Mouse (Mus musculus) hindbrain, embryonic 15.5 days (tissue): ENCODE measurements at regions not wholly inside any gene's neighbourhood (a gene's known extent, or its start where the extent isn't known, plus 50 kb on each side); places are given as distances from the start of the nearest gene placed in this dataset.

Experiments used
- ATAC-seq: fragments of 200-750 bp; cut with Nextera tagmentation; 2 replicates; pipeline ENCODE4 v1.8.0; 2017; ENCODE audit warnings: low read depth, moderate number of reproducible peaks, moderate TSS enrichment; ENCODE audit not compliant: low FRiP score
- H3K27ac ChIP-seq: fragments of 300-500 bp; sonication (generic); replicated peaks from 2 replicates; pipeline ENCODE4 v1.5.1; 2015; ENCODE audit warnings: mild to moderate bottlenecking, inconsistent platforms
- H3K27me3 ChIP-seq: fragments of 300-500 bp; sonication (generic); 2 replicates; pipeline ENCODE4 v1.6.1; 2015; ENCODE audit warnings: control low read depth, inconsistent platforms
- H3K36me3 ChIP-seq: fragments of 300-500 bp; sonication (generic); 2 replicates; pipeline ENCODE4 v1.6.1; 2015; ENCODE audit warnings: control low read depth, inconsistent platforms
- H3K4me1 ChIP-seq: fragments of 300-500 bp; sonication (generic); replicated peaks from 2 replicates; pipeline ENCODE4 v1.6.1; 2015; ENCODE audit warnings: control low read depth, inconsistent platforms
- H3K4me2 ChIP-seq: fragments of 300-500 bp; sonication (generic); 2 replicates; pipeline ENCODE4 v1.6.1; 2015; ENCODE audit warnings: moderate library complexity, mild to moderate bottlenecking, inconsistent platforms
- H3K4me3 ChIP-seq: fragments of 300-500 bp; sonication (generic); 2 replicates; pipeline ENCODE4 v1.5.1; 2015; ENCODE audit warnings: mild to moderate bottlenecking, inconsistent platforms
- H3K9ac ChIP-seq: fragments of 300-500 bp; sonication (generic); 2 replicates; pipeline ENCODE4 v1.6.1; 2015; ENCODE audit warnings: inconsistent platforms
- H3K9me3 ChIP-seq: fragments of 300-500 bp; sonication (generic); 2 replicates; pipeline ENCODE4 v1.6.1; 2016; ENCODE audit warnings: control low read depth, inconsistent platforms
- WGBS: fragments of 180-500 bp; shearing (Covaris S2); methylation state at CpG from one replicate; pipeline ENCODE4 v1.1.7; 2015; 5-methylcytosine and 5-hydroxymethylcytosine counted together

GRCm38 (mm10) chr11:23185211-23185610 lies 70.6 kb upstream of the Xpo1 start:
- no peaks in the 10 kb centered on the region for H3K27me3 ChIP-seq
- H3K9ac ChIP-seq, result no peak overlapping the region
- WGBS, result 96% methylated on average over 2 of the region's 2 CpGs
- H3K9me3 ChIP-seq, result no peaks in the 10 kb centered on the region
- H3K4me3 ChIP-seq, result no peak overlapping the region
- H3K27ac ChIP-seq, result no peak overlapping the region
- no peak overlapping the region for H3K4me2 ChIP-seq
- H3K4me1 ChIP-seq, result no peaks in the 10 kb centered on the region
- ATAC-seq, result no peak
- no peaks in the 10 kb centered on the region for H3K36me3 ChIP-seq

GRCm38 (mm10) chr11:23201701-23202449 lies 54.0 kb upstream of the Xpo1 start:
- H3K27me3 ChIP-seq, result no peaks in the 10 kb centered on the region
- no peaks in the 10 kb centered on the region for H3K9me3 ChIP-seq
- no peak overlapping the region for H3K9ac ChIP-seq
- H3K27ac ChIP-seq, result no peak overlapping the region
- no peaks in the 10 kb centered on the region for H3K36me3 ChIP-seq
- no peak overlapping the region for H3K4me2 ChIP-seq
- no peak for ATAC-seq
- H3K4me3 ChIP-seq, result no peak overlapping the region
- WGBS, result 78% methylated on average over 9 of the region's 9 CpGs
- no peaks in the 10 kb centered on the region for H3K4me1 ChIP-seq

GRCm38 (mm10) chr11:23203566-23203965 lies 52.3 kb upstream of the Xpo1 start:
- Histone ChIP-seq H3K9me3 (no peaks in the 10 kb centered on the region), H3K27ac (no peak overlapping the region), H3K4me1 (no peaks in the 10 kb centered on the region), H3K4me3 (no peak overlapping the region), H3K36me3 (no peaks in the 10 kb centered on the region), H3K9ac (no peak overlapping the region), H3K4me2 (no peak overlapping the region), H3K27me3 (no peaks in the 10 kb centered on the region)
- no peak for ATAC-seq
- 93% methylated on average over 14 of the region's 14 CpGs for WGBS

- Histone ChIP-seq H3K9me3 (no peaks in the 10 kb centered on the region), H3K4me1 (no peaks in the 10 kb centered on the region), H3K9ac (no peak overlapping the region), H3K27me3 (no peaks in the 10 kb centered on the region), H3K4me2 (no peak overlapping the region), H3K4me3 (no peak overlapping the region), H3K27ac (no peak overlapping the region), H3K36me3 (no peaks in the 10 kb centered on the region)
- 82% methylated on average over 12 of the region's 12 CpGs for WGBS
- no peak for ATAC-seq
These were observed 51.8 kb upstream of the Xpo1 start for GRCm38 (mm10) chr11:23204041-23204440.
